Mouse (Mus musculus): ENCODE data around the gene Btg1.

The Btg1 gene

GRCm38 (mm10) chr10:96616709-96617116 is at the start of gene Btg1:
Gene Btg1 (plus strand): TSS chr10:96617006.
- peak; percentile 100 for DNase-seq

- DNase-seq, result no peak
These were observed 47.3 kb upstream of the Btg1 start for GRCm38 (mm10) chr10:96569469-96569868.

- DNase-seq, result no peak
These were observed 45.6 kb upstream of the Btg1 start for GRCm38 (mm10) chr10:96571176-96571575.

- no peak for DNase-seq
These were observed 42.0 kb upstream of the Btg1 start for GRCm38 (mm10) chr10:96574786-96575185.

GRCm38 (mm10) chr10:96575338-96575737 is 41.5 kb upstream of the Btg1 start:
- no peak for DNase-seq

- DNase-seq, result no peak
These were observed 37.9 kb upstream of the Btg1 start for GRCm38 (mm10) chr10:96578924-96579323.

- no peak for DNase-seq
These were observed 37.4 kb upstream of the Btg1 start for GRCm38 (mm10) chr10:96579436-96579835.

GRCm38 (mm10) chr10:96580246-96580645 is 36.6 kb upstream of the Btg1 start:
- DNase-seq, result no peak

GRCm38 (mm10) chr10:96581232-96581631 is 35.6 kb upstream of the Btg1 start:
- DNase-seq, result no peak

- DNase-seq, result no peak
These were observed 30.5 kb upstream of the Btg1 start for GRCm38 (mm10) chr10:96586191-96586880.

GRCm38 (mm10) chr10:96586881-96587217 is 30.0 kb upstream of the Btg1 start:
- no peak for DNase-seq

GRCm38 (mm10) chr10:96588233-96588632 is 28.6 kb upstream of the Btg1 start:
- no peak for DNase-seq

GRCm38 (mm10) chr10:96589781-96590180 is 27.0 kb upstream of the Btg1 start:
- no peak for DNase-seq

GRCm38 (mm10) chr10:96592089-96592488 is 24.7 kb upstream of the Btg1 start:
- no peak for DNase-seq

GRCm38 (mm10) chr10:96595435-96596132 is 21.2 kb upstream of the Btg1 start:
- no peak for DNase-seq

- no peak for DNase-seq
These were observed 20.4 kb upstream of the Btg1 start for GRCm38 (mm10) chr10:96596411-96596810.

- DNase-seq, result no peak
These were observed 17.2 kb upstream of the Btg1 start for GRCm38 (mm10) chr10:96599641-96600040.

GRCm38 (mm10) chr10:96601670-96602069 is 15.1 kb upstream of the Btg1 start:
- no peak for DNase-seq

GRCm38 (mm10) chr10:96602339-96602738 is 14.5 kb upstream of the Btg1 start:
- DNase-seq, result no peak

- no peak for DNase-seq
These were observed 11.6 kb upstream of the Btg1 start for GRCm38 (mm10) chr10:96605168-96605567.

GRCm38 (mm10) chr10:96605856-96606255 is 10.9 kb upstream of the Btg1 start:
- no peak for DNase-seq

GRCm38 (mm10) chr10:96607617-96608185 is 9.1 kb upstream of the Btg1 start:
- DNase-seq, result no peak

GRCm38 (mm10) chr10:96609356-96610345 is 7.2 kb upstream of the Btg1 start:
- peak; percentile 27 for DNase-seq

Measured in thymus, postnatal 25 days (tissue).